Mouse (Mus musculus) retina, embryonic 14.5 days (tissue): ENCODE measurements around the gene Tram2.
A peak's percentile ranks its signal among the peaks of the same experiment; 100 is the strongest.

Experiments
- DNase-seq: peaks from one replicate; pipeline ENCODE4 v3.0.0-alpha.2; 2015; ENCODE audit warnings: low spot score

The Tram2 gene

DNA sequence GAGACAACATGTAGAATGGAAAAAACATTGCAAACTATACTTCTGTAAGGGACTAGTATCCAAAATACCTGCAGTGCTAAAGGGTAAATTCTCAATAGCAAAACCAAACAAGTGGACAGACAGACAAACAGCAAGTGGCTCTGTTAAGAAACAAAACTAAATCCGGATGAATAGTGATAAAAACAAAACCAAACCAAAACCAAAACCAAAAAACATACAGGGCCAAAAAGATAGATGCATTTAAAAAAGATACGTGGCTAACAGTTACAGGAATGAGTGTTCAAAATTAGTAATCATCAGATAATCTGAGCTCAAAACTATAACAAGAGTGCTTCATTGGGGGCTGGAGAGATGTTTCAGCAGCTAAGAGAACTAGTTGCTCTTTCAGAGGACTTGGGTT lies 109.4 kb downstream of the Tram2 start:
- no peak for DNase-seq

GRCm38 (mm10) chr1:20954876-20955275 lies 124.2 kb downstream of the Tram2 start:
- DNase-seq, result no peak

DNA sequence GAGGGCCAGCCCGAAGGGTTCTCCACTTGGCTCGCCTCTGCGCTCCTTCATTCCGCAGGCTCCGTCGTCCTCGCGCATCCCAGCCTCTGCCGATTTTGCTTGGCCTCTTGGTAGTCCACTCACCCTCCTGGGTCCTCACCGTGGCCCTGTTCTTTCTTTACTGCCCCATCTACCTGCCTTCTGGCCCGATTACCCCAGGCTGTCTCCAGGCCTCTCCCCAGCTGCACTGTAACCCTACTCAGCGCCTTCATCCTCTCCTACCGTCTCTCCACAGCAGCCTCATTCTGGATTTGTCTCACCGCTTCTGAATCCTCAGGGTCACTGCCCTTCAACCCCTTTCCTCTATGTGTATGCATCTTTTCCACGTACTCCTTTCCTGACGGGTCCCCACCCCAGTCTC lies 127.2 kb downstream of the Tram2 start:
- no peak for DNase-seq

GRCm38 (mm10) chr1:20951300-20951763 lies 127.7 kb downstream of the Tram2 start, which contains the start of gene Efhc1:
Gene Efhc1 (plus strand): TSS chr1:20951626.
- peak; percentile 98 for DNase-seq
